Mouse (Mus musculus) heart, postnatal 36 days (tissue): ENCODE results near the gene Dll4. TPM values are rescaled to one million over a fixed set of nuclear protein-coding genes. Genes with fewer than 3 reads are reported as not detected.

ENCODE experiments used
- DNase-seq, 2 experiments: peaks; one replicate each; pipeline ENCODE4 v3.0.0; 2021 to 2022
- intact Hi-C: fragments of 180-260 bp; cut with DNase I; formaldehyde crosslinking; loops from one replicate; pipeline ENCODE4 v1.15.1; 2025
- total RNA-seq, 2 experiments: library from RNA; stranded (reverse); gene quantifications; 2 replicates each; pipeline ENCODE4 v1.2.3; 2021

Dll4 gene
- total RNA-seq, 2 experiments from 2014 or later = 16.3 to 22.1 TPM

DNA sequence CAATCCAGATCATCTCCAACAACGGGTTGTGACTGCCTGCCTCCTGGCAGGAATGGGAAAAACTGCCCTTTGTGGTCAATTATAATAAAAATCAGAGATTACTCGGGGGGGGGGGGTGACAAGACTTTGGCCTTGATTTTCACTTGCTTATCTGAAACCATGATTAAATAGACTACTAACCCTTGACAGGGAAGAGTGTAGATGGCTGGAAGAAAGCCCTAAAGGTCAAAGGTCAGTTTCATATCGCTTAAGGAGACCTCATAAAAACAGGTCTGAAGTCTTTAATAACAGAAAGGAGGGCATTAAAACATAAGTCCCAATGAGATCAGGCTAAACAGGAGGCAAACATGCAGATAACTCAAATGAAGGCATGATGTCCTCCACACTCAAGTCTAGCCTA, 41.8 kb downstream of the Dll4 start:
- DNase-seq = no peak

DNA sequence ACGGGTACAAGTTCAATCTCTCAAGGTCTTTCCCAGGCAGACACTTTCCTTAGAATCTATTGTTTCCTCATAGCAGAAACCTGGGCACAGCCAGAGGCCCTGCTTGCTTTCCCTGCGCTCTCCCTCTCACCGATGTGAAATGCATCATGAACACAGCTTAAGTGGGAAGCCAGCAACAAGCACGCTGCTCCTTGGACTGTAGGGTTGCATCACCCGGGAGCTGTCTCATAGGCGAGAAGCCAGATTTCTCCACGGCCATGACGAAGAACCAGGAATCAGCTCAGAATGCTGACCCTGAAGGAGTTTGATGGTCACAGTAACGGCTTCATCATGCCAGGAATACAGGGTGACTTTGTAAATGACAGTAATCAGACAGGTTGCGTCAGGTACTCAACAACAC, 44.5 kb downstream of the Dll4 start:
- intact Hi-C loops = no loop called here
- no peak for DNase-seq

More for the DNA sequence above, 41.8 kb downstream of the Dll4 start:
- intact Hi-C loops = no loop called here

- intact Hi-C loops = loop anchor here (2.0 kb wide), 1 partner anchor 32 kb away; no protein-coding TSS in a partner anchor
- no peak for DNase-seq
Observed at GRCm38 (mm10) chr2:119377286-119377685, 51.7 kb downstream of the Dll4 start.

DNA sequence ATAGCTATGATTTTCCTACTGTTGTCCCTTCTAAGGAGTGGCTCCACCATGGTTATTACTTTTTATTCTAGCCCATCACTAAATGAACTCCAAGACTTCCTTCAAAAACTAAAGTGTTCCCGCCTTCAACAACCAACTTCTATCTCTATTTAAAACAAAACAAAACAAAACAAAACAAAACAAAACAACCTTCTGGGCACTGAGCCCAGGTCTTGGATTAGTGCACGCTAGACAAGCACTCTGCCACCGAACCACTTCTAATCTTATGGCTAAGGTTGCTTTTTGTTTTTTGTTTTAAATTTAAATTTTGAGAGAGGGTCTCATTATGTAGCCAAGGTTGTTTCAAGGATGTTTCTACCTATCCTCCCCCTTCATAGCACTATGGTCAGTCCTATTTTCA, 52.2 kb downstream of the Dll4 start:
- DNase-seq = no peak
- intact Hi-C loops = loop anchor here (2.0 kb wide), 1 partner anchor 33 kb away; no protein-coding TSS in a partner anchor

- intact Hi-C loops = no loop called here
Observed at GRCm38 (mm10) chr2:119379455-119379854, 53.9 kb downstream of the Dll4 start.

More at GRCm38 (mm10) chr2:119379455-119379854, 53.9 kb downstream of the Dll4 start:
- no peak for DNase-seq

Other genes starting within 250 kb of the Dll4 start
- gene Rad51, start 213.0 kb upstream of the Dll4 start, total RNA-seq = 1 to 10 TPM in 1 of 2 experiments, under 1 TPM in 1; 0.54 to 1.7 TPM
- gene Rmdn3, start 168.8 kb upstream of the Dll4 start, total RNA-seq = 10 to 100 TPM; 14.3 to 19.9 TPM
- 1 to 10 TPM; 4.3 to 6.5 TPM for gene Gchfr, start 158.0 kb upstream of the Dll4 start, total RNA-seq
- not detected for gene Gm14137, start 151.3 kb upstream of the Dll4 start, total RNA-seq
- gene Zfyve19, start 117.2 kb upstream of the Dll4 start, total RNA-seq = 10 to 100 TPM; 11.0 to 13.2 TPM
- 1 to 10 TPM; 7.6 to 9.9 TPM for gene Dnajc17, start 117.0 kb upstream of the Dll4 start, total RNA-seq
- gene Ppp1r14d, start 95.9 kb upstream of the Dll4 start, total RNA-seq = not detected
- not detected for gene Spint1, start 88.4 kb upstream of the Dll4 start, total RNA-seq
- gene Rhov, start 54.5 kb upstream of the Dll4 start, total RNA-seq = not detected
- gene Vps18, start 37.0 kb upstream of the Dll4 start, total RNA-seq = 10 to 100 TPM; 13.5 to 13.9 TPM
- 10 to 100 TPM; 11.3 to 12.3 TPM for gene Chac1, start 25.4 kb downstream of the Dll4 start, total RNA-seq
- 10 to 100 TPM; 10.4 to 12.7 TPM for gene Ino80, start 151.9 kb downstream of the Dll4 start, total RNA-seq
- gene Exd1, start 221.8 kb downstream of the Dll4 start, total RNA-seq = under 1 TPM; 0.06 to 0.11 TPM
- gene Chp1, start 221.9 kb downstream of the Dll4 start, total RNA-seq = 10 to 100 TPM; 92.1 to 94.7 TPM